Mouse (Mus musculus) megakaryocyte, adult 5-6 weeks (primary cell): ENCODE data around the gene Lgals12. TPM values are rescaled to one million over a fixed set of nuclear protein-coding genes. Genes with fewer than 3 reads are reported as not detected.

ENCODE experiments used
- ATAC-seq: 2 replicates; pipeline ENCODE4 v1.8.0; 2016; ENCODE audit warnings: mild to moderate bottlenecking, inconsistent platforms; ENCODE audit not compliant: poor library complexity, severe bottlenecking
- total RNA-seq, 2 experiments: library from RNA; stranded (forward) in 1 of 2; stranded (reverse) in 1 of 2; fragments of 153-499, 151-499 nt in 1 of 2; fragments of 221-1000, 200-1000 nt in 1 of 2; gene quantifications; 2 replicates each; pipeline versions ENCODE4 v1.2.3 to v1.2.4; 2015 to 2017

Gene Lgals12
- total RNA-seq (2015), result not detected in 2 replicates
- not detected in 2 replicates for total RNA-seq (2017)

GRCm38 (mm10) chr19:7606801-7607689 lies at the start of gene Lgals12:
Lgals12 (minus strand) TSS chr19:7607193.
- ATAC-seq, result no peak

- no peak for ATAC-seq
Measured at GRCm38 (mm10) chr19:7648913-7649666, 42.1 kb upstream of the Lgals12 start.

- no peak for ATAC-seq
Measured at GRCm38 (mm10) chr19:7633786-7634185, 26.8 kb upstream of the Lgals12 start.

GRCm38 (mm10) chr19:7633021-7633420 lies 26.0 kb upstream of the Lgals12 start:
- ATAC-seq, result no peak

GRCm38 (mm10) chr19:7617696-7618095 lies 10.7 kb upstream of the Lgals12 start:
- no peak for ATAC-seq

- ATAC-seq, result no peak
Measured at GRCm38 (mm10) chr19:7617085-7617484, 10.1 kb upstream of the Lgals12 start.

- no peak for ATAC-seq
Measured at GRCm38 (mm10) chr19:7616231-7616930, 9.4 kb upstream of the Lgals12 start.

GRCm38 (mm10) chr19:7613151-7613550 lies 6.2 kb upstream of the Lgals12 start:
- no peak for ATAC-seq

GRCm38 (mm10) chr19:7611942-7612757 lies 5.2 kb upstream of the Lgals12 start, which contains the start of gene Hrasls5:
Hrasls5 (plus strand) TSS chr19:7612541.
- no peak for ATAC-seq

GRCm38 (mm10) chr19:7607690-7608201 lies 753 bp upstream of the Lgals12 start:
- no peak for ATAC-seq

GRCm38 (mm10) chr19:7605930-7606783 lies 836 bp downstream of the Lgals12 start:
- ATAC-seq, result no peak

- no peak for ATAC-seq
Measured at GRCm38 (mm10) chr19:7605013-7605412, 2.0 kb downstream of the Lgals12 start.

- no peak for ATAC-seq
Measured at GRCm38 (mm10) chr19:7604107-7604506, 2.9 kb downstream of the Lgals12 start.

GRCm38 (mm10) chr19:7601551-7601950 lies 5.4 kb downstream of the Lgals12 start:
- no peak for ATAC-seq

- ATAC-seq, result no peak
Measured at GRCm38 (mm10) chr19:7598481-7598880, 8.5 kb downstream of the Lgals12 start.

- no peak for ATAC-seq
Measured at GRCm38 (mm10) chr19:7595534-7595933, 11.5 kb downstream of the Lgals12 start.

- no peak for ATAC-seq
Measured at GRCm38 (mm10) chr19:7592018-7592417, 15.0 kb downstream of the Lgals12 start.

GRCm38 (mm10) chr19:7590795-7591194 lies 16.2 kb downstream of the Lgals12 start:
- no peak for ATAC-seq

- ATAC-seq, result no peak
Measured at GRCm38 (mm10) chr19:7585764-7586163, 21.2 kb downstream of the Lgals12 start.
